In genomic region chr17:5238387-5239245, GRCm38 (mm10) we compare ENCODE assay signal across 9 mouse cellular contexts.
DNase-seq lines count a peak whose midpoint lies in the region; ATAC-seq lines count a peak whose summit lies in the region.
"Had no signal": no experiment of that assay in that cellular context is flagged by ENCODE, and none has a peak within 500 bp of the region (broad histone marks: within the 10 kb centered on the region; RNA-seq: fewer than 3 reads in every experiment).

No protein-coding gene starts in this region.

- H3K4me2 ChIP-seq in midbrain, embryonic 12.5 days (replicated peaks), result no peak overlapping the region
- no peak overlapping the region for H3K4me2 ChIP-seq in midbrain, embryonic 11.5 days
- H3K4me2 ChIP-seq: embryonic facial prominence, embryonic 13.5 days had no signal

- no peaks in the 10 kb centered on the region for H3K27me3 ChIP-seq in midbrain, embryonic 12.5 days
- no peaks in the 10 kb centered on the region for H3K27me3 ChIP-seq in midbrain, embryonic 11.5 days (ENCODE audit: control insufficient read depth, insufficient read depth, low read length)
- H3K27me3 ChIP-seq: embryonic facial prominence, embryonic 13.5 days had no signal

- no peak for ATAC-seq in midbrain, embryonic 12.5 days (ENCODE audit: low FRiP score, low read depth)
- ATAC-seq in midbrain, embryonic 11.5 days (ENCODE audit: low FRiP score), result no peak
- ATAC-seq in megakaryocyte progenitor cell, adult 5-6 weeks (replicated peaks; ENCODE audit: poor library complexity), result peak; percentile 79

- no peaks in the 10 kb centered on the region for H3K9me3 ChIP-seq in midbrain, embryonic 12.5 days
- no peaks in the 10 kb centered on the region for H3K9me3 ChIP-seq in midbrain, embryonic 11.5 days (ENCODE audit: control insufficient read depth, low read length)
- H3K9me3 ChIP-seq: embryonic facial prominence, embryonic 13.5 days had no signal

- no peaks in the 10 kb centered on the region for H3K36me3 ChIP-seq in midbrain, embryonic 12.5 days
- H3K36me3 ChIP-seq in midbrain, embryonic 11.5 days (ENCODE audit: control insufficient read depth, insufficient read depth, low read length), result no peaks in the 10 kb centered on the region

- H3K27ac ChIP-seq in midbrain, embryonic 12.5 days (replicated peaks), result no peak overlapping the region
- no peak overlapping the region for H3K27ac ChIP-seq in midbrain, embryonic 11.5 days (ENCODE audit: low read depth, low read length)
- H3K27ac ChIP-seq: embryonic facial prominence, embryonic 13.5 days had no signal

- no peak overlapping the region for H3K4me3 ChIP-seq in midbrain, embryonic 12.5 days
- no peak overlapping the region for H3K4me3 ChIP-seq in midbrain, embryonic 11.5 days (ENCODE audit: low read depth, low read length)
- H3K4me3 ChIP-seq: embryonic facial prominence, embryonic 13.5 days had no signal

- WGBS in midbrain, embryonic 12.5 days, result 57% methylated on average over 16 of the region's 16 CpGs
- WGBS in midbrain, embryonic 11.5 days, result 61% methylated on average over 16 of the region's 16 CpGs

- DNase-seq in adrenal gland, postnatal 14 days, result peak; percentile 29
- no peak for DNase-seq in adrenal gland, postnatal 25 days
- DNase-seq in midbrain, embryonic 11.5 days (ENCODE audit: low spot score, missing footprints), result no peak
- DNase-seq in thymus, postnatal 25 days, result peak; percentile 45
- DNase-seq in kidney, postnatal 14 days, result no peak
- no peak for DNase-seq in embryo, embryonic 10 days (ENCODE audit: low spot score)

- peaks cover 38% of the 10 kb centered on the region for H3K4me1 ChIP-seq in midbrain, embryonic 12.5 days
- H3K4me1 ChIP-seq in midbrain, embryonic 11.5 days (ENCODE audit: control insufficient read depth, insufficient read depth, low read length), result peaks cover 26% of the 10 kb centered on the region

- peak overlapping the region; percentile 8; the same call in 1 of the 2 replicates for H3K9ac ChIP-seq in midbrain, embryonic 12.5 days (replicated peaks)
- H3K9ac ChIP-seq in midbrain, embryonic 11.5 days (ENCODE audit: low read length), result no peak overlapping the region
- H3K9ac ChIP-seq: embryonic facial prominence, embryonic 13.5 days had no signal

Comparison
In these comparisons a context has a peak if more than half of its experiments do, and no peak if none do; other contexts are left out.
1. DNase-seq: peak in adrenal gland, postnatal 14 days (single experiment) and thymus, postnatal 25 days (single experiment); none in adrenal gland, postnatal 25 days (single experiment), midbrain, embryonic 11.5 days (single experiment), kidney, postnatal 14 days (single experiment) and embryo, embryonic 10 days (single experiment).